Mouse (Mus musculus): ENCODE data around the gene Dhrs7c. TPM values are rescaled to one million over a fixed set of nuclear protein-coding genes. Genes with fewer than 3 reads are reported as not detected.

The Dhrs7c gene
- total RNA-seq, 1 experiment, result not detected

DNA sequence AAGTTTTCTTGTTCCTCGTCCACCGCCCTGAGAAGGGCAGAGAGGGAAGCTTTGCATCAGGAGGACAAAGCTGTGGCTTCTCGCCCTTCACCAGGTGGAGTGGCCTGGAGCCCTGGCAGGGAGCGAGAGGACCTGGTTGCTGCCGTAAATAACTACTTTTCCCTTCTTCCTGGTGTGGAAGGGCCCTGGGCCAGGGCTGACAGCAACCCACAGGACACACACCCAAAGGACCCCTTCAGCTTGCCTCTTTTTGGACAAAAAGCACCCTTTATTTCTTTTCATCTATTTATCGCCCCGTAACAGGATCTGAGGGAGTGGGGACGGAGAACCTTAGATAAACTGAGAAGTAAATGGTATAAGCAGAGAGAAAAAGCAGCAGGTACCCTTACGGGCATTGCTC is 60.5 kb downstream of the Dhrs7c start:
- in situ Hi-C loops (cut with MboI; ENCODE audit: low sequenced_read_pairs in 2 of 2, unreplicated experiment in 2 of 2), result no loop called here
- H3K4me3 ChIP-seq (ENCODE audit: insufficient read depth in 1 of 2, low read depth in 1 of 2, low read length in 2 of 2, poor library complexity in 1 of 2, severe bottlenecking in 1 of 2), result no peak overlapping the region
- DNase-seq (ENCODE audit: low read depth, low spot score), result no peak
- H3K9ac ChIP-seq (ENCODE audit: insufficient read depth, low read depth, low read length, poor library complexity, severe bottlenecking), result no peak overlapping the region
- no peaks in the 10 kb centered on the region for H3K9me3 ChIP-seq (ENCODE audit: control insufficient read depth, insufficient read depth, low read depth, low read length)
- peaks cover 6% of the 10 kb centered on the region; the same call in 1 of the 2 replicates for H3K36me3 ChIP-seq (ENCODE audit: control insufficient read depth, insufficient read depth, low read length, poor library complexity, severe bottlenecking)
- peaks cover 2 to 12% of the 10 kb centered on the region in 2 experiments; a peak in 2 of 4 replicates for H3K4me1 ChIP-seq (ENCODE audit: control insufficient read depth in 2 of 2, insufficient read depth in 2 of 2, low read length in 2 of 2, poor library complexity in 1 of 2)
- no peak for TF ChIP-seq MAFK (IDR thresholded peaks at IDR 0.05; ENCODE audit: insufficient read depth, low read depth, low read length)
- TF ChIP-seq CHD2 (IDR thresholded peaks at IDR 0.05; ENCODE audit: low read depth, low read length), result no peak
- no peak for TF ChIP-seq HCFC1 (IDR thresholded peaks at IDR 0.05; ENCODE audit: borderline replicate concordance, insufficient read depth, low read length)
- no peak for TF ChIP-seq ZNF384 (IDR thresholded peaks at IDR 0.05; ENCODE audit: low read depth, low read length)
- no peak for TF ChIP-seq ZC3H11A (IDR thresholded peaks at IDR 0.05; ENCODE audit: borderline replicate concordance, low read depth, low read length)
- H3K27ac ChIP-seq (ENCODE audit: insufficient read depth, low read depth, low read length, poor library complexity, severe bottlenecking), result no peak overlapping the region

DNA sequence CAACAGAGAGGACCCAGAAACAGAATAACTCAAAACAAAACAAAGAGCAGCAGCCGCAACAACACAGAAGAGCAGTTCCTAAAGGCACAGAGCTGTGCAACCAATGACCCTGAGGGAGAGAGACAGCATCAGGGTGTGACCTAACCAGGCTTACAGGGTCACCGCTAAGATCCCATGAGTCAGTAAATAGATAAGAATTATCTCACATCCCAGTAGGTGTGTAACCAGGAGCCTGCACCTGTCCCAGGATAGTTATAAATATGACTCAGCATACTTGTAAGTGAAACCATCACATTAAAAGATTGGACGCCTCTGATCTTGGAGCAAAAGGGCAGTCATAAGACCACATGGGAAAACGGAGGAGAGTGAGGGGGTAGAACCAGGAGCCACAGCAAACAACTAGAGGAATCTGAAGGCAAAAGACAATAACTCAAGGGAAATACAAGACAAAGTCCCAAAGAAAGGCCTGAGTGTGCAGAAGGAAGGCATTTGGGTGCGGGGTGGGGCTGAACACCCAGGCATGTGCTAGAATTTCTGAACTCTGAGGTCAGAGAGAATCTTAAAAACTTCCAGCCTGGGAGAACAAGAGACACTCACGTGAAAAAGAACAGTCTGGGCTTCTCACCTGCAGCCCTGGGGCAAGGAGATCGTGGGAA is 62.9 kb downstream of the Dhrs7c start:
- Histone ChIP-seq H3K9me3 (ENCODE audit: control insufficient read depth, insufficient read depth, low read depth, low read length) (no peaks in the 10 kb centered on the region), H3K4me3 (ENCODE audit: insufficient read depth in 1 of 2, low read depth in 1 of 2, low read length in 2 of 2, poor library complexity in 1 of 2, severe bottlenecking in 1 of 2) (no peak overlapping the region), H3K36me3 (ENCODE audit: control insufficient read depth, insufficient read depth, low read length, poor library complexity, severe bottlenecking) (peaks cover 6% of the 10 kb centered on the region; the same call in 1 of the 2 replicates), H3K9ac (ENCODE audit: insufficient read depth, low read depth, low read length, poor library complexity, severe bottlenecking) (no peak overlapping the region), H3K4me1 (ENCODE audit: control insufficient read depth in 2 of 2, insufficient read depth in 2 of 2, low read length in 2 of 2, poor library complexity in 1 of 2) (peaks cover 2 to 12% of the 10 kb centered on the region in 2 experiments; a peak in 2 of 4 replicates), H3K27ac (ENCODE audit: insufficient read depth, low read depth, low read length, poor library complexity, severe bottlenecking) (no peak overlapping the region)
- TF ChIP-seq CHD2 (IDR thresholded peaks at IDR 0.05; ENCODE audit: low read depth, low read length) (no peak), ZNF384 (IDR thresholded peaks at IDR 0.05; ENCODE audit: low read depth, low read length) (no peak), MAFK (IDR thresholded peaks at IDR 0.05; ENCODE audit: insufficient read depth, low read depth, low read length) (0 out of 2 replicates have a peak, but pooled peaks have one; percentile 1)
- in situ Hi-C loops (cut with MboI; ENCODE audit: low sequenced_read_pairs in 2 of 2, unreplicated experiment in 2 of 2), result no loop called here
- DNase-seq (ENCODE audit: low read depth, low spot score), result peak; percentile 8

DNA sequence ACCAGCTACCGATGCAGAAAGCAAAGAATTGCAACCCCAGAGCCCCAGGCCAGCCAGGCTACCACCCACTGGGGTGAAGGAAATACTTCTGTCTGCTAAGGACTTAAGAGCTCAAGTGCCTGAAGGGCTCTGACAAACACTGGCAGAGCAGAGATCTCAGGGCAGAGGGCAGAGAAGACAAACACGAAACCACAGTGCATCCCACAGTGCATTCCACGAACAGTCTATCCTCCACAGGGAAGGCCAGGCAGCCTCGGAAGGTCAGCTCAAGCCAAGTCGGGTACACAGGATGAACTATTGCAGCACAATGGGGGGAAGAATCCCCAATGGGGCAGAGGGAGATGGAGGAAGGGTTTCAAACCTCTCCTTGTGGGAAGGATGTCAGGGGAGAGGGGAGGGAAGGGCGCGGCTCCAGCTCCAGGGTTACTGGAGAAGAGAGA is 63.4 kb downstream of the Dhrs7c start:
- Histone ChIP-seq H3K9me3 (ENCODE audit: control insufficient read depth, insufficient read depth, low read depth, low read length) (no peaks in the 10 kb centered on the region), H3K4me3 (ENCODE audit: insufficient read depth in 1 of 2, low read depth in 1 of 2, low read length in 2 of 2, poor library complexity in 1 of 2, severe bottlenecking in 1 of 2) (no peak overlapping the region), H3K9ac (ENCODE audit: insufficient read depth, low read depth, low read length, poor library complexity, severe bottlenecking) (no peak overlapping the region), H3K4me1 (ENCODE audit: control insufficient read depth in 2 of 2, insufficient read depth in 2 of 2, low read length in 2 of 2, poor library complexity in 1 of 2) (peaks cover 2 to 12% of the 10 kb centered on the region in 2 experiments; a peak in 2 of 4 replicates), H3K36me3 (ENCODE audit: control insufficient read depth, insufficient read depth, low read length, poor library complexity, severe bottlenecking) (peaks cover 3% of the 10 kb centered on the region; the same call in 1 of the 2 replicates), H3K27ac (ENCODE audit: insufficient read depth, low read depth, low read length, poor library complexity, severe bottlenecking) (peak overlapping the region; percentile 12; the same call in 1 of the 2 replicates)
- peak; percentile 59 for DNase-seq (ENCODE audit: low read depth, low spot score)
- TF ChIP-seq HCFC1 (IDR thresholded peaks at IDR 0.05; ENCODE audit: borderline replicate concordance, insufficient read depth, low read length), result no peak
- no peak for TF ChIP-seq CHD2 (IDR thresholded peaks at IDR 0.05; ENCODE audit: low read depth, low read length)
- TF ChIP-seq ZC3H11A (IDR thresholded peaks at IDR 0.05; ENCODE audit: borderline replicate concordance, low read depth, low read length), result no peak
- TF ChIP-seq ZNF384 (IDR thresholded peaks at IDR 0.05; ENCODE audit: low read depth, low read length), result no peak
- no peak for TF ChIP-seq MAFK (IDR thresholded peaks at IDR 0.05; ENCODE audit: insufficient read depth, low read depth, low read length)
- in situ Hi-C loops (cut with MboI; ENCODE audit: low sequenced_read_pairs in 2 of 2, unreplicated experiment in 2 of 2), result no loop called here

DNA sequence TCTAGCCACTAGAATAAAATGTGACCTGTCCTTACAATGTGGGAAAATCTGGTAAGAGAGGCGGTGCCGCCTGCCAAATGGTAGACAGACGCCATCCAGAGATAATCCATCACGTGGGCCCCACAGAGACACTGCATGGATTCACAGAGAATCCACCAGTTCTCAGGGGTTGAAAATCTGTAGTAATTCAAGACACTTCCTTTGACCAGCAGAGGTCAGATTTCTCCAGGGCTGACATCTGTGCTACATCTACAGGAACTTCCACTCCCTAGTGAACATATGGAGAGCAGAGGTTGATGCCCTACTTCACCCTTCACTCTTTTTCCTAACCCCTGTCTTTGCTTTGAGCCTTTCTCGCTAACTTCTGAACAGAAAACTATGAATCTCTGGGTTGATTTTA is 67.1 kb downstream of the Dhrs7c start:
- in situ Hi-C loops (cut with MboI; ENCODE audit: low sequenced_read_pairs in 2 of 2, unreplicated experiment in 2 of 2), result no loop called here
- H3K9ac ChIP-seq (ENCODE audit: insufficient read depth, low read depth, low read length, poor library complexity, severe bottlenecking), result no peak overlapping the region

More for the DNA sequence above, 67.1 kb downstream of the Dhrs7c start:
- no peak overlapping the region for H3K4me3 ChIP-seq (ENCODE audit: insufficient read depth in 1 of 2, low read depth in 1 of 2, low read length in 2 of 2, poor library complexity in 1 of 2, severe bottlenecking in 1 of 2)
- H3K9me3 ChIP-seq (ENCODE audit: control insufficient read depth, insufficient read depth, low read depth, low read length), result no peaks in the 10 kb centered on the region
- no peak for DNase-seq (ENCODE audit: low read depth, low spot score)
- TF ChIP-seq MAFK (IDR thresholded peaks at IDR 0.05; ENCODE audit: insufficient read depth, low read depth, low read length) (no peak), HCFC1 (IDR thresholded peaks at IDR 0.05; ENCODE audit: borderline replicate concordance, insufficient read depth, low read length) (no peak), ZNF384 (IDR thresholded peaks at IDR 0.05; ENCODE audit: low read depth, low read length) (no peak), ZC3H11A (IDR thresholded peaks at IDR 0.05; ENCODE audit: borderline replicate concordance, low read depth, low read length) (no peak), CHD2 (IDR thresholded peaks at IDR 0.05; ENCODE audit: low read depth, low read length) (no peak)
- no peaks in the 10 kb centered on the region for H3K36me3 ChIP-seq (ENCODE audit: control insufficient read depth, insufficient read depth, low read length, poor library complexity, severe bottlenecking)
- no peak overlapping the region for H3K27ac ChIP-seq (ENCODE audit: insufficient read depth, low read depth, low read length, poor library complexity, severe bottlenecking)
- H3K4me1 ChIP-seq (ENCODE audit: control insufficient read depth in 2 of 2, insufficient read depth in 2 of 2, low read length in 2 of 2, poor library complexity in 1 of 2), result peaks cover 2 to 12% of the 10 kb centered on the region in 2 experiments; a peak in 2 of 4 replicates

Other genes with a start within 250 kb of the Dhrs7c start
- gene Rcvrn, start 102.9 kb upstream of the Dhrs7c start, total RNA-seq (2012; rRNA removed), result not detected in 2 replicates
- not detected in 2 replicates for gene Glp2r, start 27.0 kb upstream of the Dhrs7c start, total RNA-seq (2012; rRNA removed)
- not detected in 2 replicates for gene Gsg1l2, start 23.6 kb upstream of the Dhrs7c start, total RNA-seq (2012; rRNA removed)
- 1.1 and 1.6 TPM in 2 replicates for gene Usp43, start 124.0 kb downstream of the Dhrs7c start, total RNA-seq (2012; rRNA removed)
- gene Cfap52, start 167.5 kb downstream of the Dhrs7c start, total RNA-seq (2012; rRNA removed), result 0.36 and 0.48 TPM in 2 replicates
- gene Stx8, start 168.0 kb downstream of the Dhrs7c start, total RNA-seq (2012; rRNA removed), result 15.5 and 19.4 TPM in 2 replicates